Mouse (Mus musculus) MEL-GATA-1-ER (cell line): ENCODE measurements around the gene Scgb1b10.
"Not testable (repeated sequence)": the region's sequence is repeated elsewhere in the genome, so short reads cannot be mapped to it uniquely, and the experiment has no call there.

ENCODE experiments used
- DNase-seq: peaks from one replicate; pipeline ENCODE4 v3.0.0-alpha.2; 2012; ENCODE audit warnings: low read depth; ENCODE audit errors: extremely low read depth

Gene Scgb1b10

DNA sequence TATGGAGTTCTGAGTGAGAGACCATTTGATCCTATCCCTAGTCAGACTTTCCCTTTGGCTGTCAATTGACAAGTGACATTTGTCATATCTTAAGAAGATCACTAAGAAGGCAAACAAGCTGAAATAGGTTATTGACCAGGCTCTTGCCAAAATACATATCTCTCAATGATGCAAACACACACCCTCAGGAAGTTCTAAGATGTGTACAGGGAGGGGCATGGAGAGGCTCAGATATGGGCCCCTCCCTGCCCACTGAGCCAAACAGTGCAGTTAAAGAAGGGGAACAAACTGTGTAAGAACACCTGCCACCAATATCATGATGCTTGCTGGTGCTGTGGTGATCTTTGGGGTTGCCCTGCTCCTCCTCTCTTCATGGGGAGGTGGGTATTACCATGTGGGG is at the start of gene Scgb1b10:
TSS of gene Scgb1b10 (plus strand) at position 301 of the 400 bp plus-strand sequence.
- DNase-seq = not testable (repeated sequence)
